Mouse (Mus musculus) kidney, postnatal 36 days (tissue): ENCODE measurements around the gene Rpl14.

Source experiments
- DNase-seq, 2 experiments: peaks; one replicate each; pipeline ENCODE4 v3.0.0; 2021 to 2022; ENCODE audit warnings: mixed read lengths in 2 of 2

The Rpl14 gene

DNA sequence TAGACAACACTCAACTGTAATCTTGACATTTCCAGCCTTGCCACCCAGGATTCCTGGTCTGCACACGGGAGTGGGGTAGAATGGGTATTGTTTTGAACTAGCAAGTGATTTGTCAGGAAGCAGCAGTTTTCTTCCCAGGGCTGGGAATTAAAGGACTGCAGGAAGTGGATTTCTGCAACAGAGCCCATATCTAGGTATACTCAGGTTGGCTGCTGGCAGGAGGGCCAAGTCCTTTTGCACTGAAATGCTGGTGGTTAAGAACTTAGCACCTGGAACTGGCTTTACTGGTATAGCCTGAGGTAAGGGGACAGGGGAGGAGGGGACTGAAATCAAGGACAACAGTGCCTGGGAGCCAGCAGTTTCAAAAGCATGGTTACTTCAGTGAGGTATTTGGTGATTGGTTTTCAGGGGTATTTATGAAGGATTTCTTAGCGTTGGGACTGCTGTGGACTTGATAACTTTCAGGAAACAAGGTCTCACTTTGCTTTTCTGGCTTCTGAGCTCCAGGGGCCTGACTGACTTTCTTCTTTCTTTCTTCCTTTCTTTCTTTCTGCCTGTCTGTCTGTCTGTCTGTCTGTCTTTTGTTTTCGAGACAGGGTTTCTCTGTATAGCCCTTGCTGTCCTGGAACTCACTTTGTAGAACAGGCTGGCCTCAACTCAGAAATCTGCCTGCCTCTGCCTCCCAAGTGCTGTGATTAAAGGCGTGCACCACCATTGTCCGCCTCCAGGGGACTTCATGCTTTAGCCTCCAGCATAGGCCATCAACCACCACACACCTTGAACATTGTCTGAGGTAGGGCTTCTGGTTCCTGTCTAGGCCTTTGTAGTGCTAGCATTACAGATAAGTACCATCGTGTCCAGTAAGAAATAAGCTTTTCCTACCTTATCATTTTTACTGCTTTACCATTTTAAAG, 4.8 kb downstream of the Rpl14 start:
- DNase-seq: peak in 1 of 2 experiments; percentile 18

GRCm38 (mm10) chr9:120576662-120577013, 5.4 kb downstream of the Rpl14 start:
- no peak for DNase-seq

DNA sequence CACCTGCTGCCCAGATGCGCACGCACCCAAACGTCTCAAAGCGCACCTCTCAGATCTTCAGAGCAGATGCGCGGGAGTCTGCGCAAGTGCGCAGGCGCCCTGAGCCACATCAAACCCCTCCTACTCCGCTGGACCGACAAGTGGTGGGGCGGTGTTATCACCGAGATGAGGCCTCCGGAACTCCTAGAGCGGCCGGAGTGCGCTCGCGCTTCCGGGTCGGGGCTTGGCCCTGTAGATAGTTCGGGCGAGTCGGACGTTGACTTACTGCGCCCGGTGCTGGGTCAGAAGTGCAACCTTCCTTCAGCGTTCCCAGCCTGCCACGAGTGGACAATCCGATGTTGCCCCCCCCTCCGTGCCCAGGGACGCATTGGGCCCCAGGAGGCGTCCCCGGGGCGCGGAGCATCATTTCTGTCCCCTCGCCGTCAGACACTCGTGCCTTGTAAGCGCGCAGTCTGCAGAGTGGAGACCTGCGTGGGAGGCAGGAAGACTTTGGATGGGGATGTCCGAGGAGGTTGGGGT, 5.9 kb downstream of the Rpl14 start:
- peak; percentile 93 for DNase-seq

- DNase-seq: no peak
Measured at GRCm38 (mm10) chr9:120577706-120578405, 6.6 kb downstream of the Rpl14 start.

- DNase-seq: no peak
Measured at GRCm38 (mm10) chr9:120578701-120579100, 7.5 kb downstream of the Rpl14 start.

- no peak for DNase-seq
Measured at GRCm38 (mm10) chr9:120579808-120580207, 8.6 kb downstream of the Rpl14 start.

DNA sequence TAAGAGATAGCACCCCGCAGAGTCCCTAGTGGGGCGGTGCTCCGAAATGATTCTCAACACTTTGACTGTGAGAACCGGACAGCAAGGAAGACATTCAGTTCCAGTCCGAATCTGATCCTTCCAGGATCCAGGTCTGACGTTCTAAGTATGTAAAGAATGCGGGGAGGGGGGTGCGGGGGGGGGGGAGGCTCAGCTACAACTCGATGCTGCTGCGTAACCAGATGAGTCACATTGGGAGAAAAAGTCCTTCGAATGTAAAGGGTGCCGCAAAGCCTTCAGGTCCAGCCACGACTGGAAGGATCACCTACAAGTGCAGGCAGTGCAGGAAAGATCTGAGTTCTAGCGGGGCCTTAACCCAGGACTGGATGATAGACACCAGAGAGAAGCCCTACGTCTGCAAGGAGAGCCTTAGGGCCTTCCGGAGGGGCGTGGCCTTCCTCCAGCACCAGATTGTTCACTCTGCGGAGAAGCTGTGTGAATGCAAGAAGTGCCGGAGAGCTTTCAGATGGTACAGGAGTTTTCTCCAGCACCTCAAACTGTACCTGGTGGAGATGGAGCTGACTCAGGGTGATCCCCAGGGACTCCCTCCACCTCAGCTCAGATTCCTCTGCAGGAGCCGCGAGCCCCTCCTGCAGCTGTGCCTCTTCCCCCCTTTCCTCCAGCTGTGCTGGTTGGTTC, 10.8 kb downstream of the Rpl14 start:
- DNase-seq: peak; percentile 58 to 77

- DNase-seq: peak; percentile 94 to 95
Measured at GRCm38 (mm10) chr9:120582619-120583308, 11.5 kb downstream of the Rpl14 start.

DNA sequence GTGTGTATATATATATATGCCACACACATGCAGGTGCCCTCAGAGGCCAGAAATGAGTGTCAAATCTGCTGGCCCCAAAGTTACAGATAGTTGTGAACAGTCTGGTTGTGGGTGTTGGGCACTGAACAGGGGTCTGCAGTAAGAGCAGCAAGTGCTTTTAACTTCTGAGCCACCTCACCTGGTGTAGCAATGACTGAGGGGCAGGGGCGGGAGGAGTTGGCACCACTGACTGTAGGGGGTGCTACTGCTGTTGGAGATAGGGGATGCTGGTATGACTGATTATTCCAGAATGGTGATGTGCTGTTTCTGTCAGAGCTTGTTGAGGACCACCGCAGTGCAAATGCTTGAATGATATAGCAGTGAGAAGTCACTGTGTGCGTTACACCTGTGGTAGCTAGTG, 12.1 kb downstream of the Rpl14 start:
- no peak for DNase-seq

DNA sequence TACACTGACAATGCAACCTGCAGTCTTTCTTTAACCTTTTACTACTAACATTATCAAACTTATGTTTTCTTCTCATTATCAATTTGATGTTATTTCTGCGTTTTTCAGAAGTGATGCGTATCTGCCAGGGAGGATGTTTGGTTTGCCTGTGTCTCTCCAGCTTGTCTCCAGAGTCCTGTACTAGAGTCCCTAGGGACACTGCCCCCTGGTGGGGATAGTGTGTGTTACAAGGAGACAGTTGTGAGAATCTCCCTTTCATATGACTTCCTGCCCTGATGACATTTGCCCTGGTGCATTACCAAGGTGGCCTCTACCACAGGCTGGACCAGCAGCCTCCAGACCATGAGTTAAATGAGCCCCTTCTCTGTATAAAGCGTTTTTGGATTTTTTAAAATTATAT, 15.3 kb downstream of the Rpl14 start:
- DNase-seq: peak; percentile 75 to 92

DNA sequence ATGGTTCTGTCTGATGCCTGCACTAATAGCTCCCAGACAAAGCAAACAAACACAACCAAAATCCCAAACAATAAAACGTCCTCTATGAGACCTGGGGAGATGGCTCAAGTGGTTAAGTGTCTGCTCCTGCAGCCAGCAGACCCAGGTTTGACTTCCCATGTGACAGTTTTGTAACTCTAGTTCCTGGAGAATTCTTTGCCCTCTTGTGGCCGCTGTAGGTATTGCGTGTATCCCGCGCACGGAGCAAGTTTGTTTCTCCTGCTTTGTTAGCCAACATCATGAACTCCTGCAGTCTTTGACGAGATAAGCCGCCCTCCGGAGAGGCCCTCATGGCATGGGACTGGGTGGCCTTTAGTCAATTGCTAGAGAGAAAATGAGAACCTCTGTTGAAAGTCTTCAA, 20.2 kb downstream of the Rpl14 start:
- DNase-seq: peak; percentile 69 to 91

DNA sequence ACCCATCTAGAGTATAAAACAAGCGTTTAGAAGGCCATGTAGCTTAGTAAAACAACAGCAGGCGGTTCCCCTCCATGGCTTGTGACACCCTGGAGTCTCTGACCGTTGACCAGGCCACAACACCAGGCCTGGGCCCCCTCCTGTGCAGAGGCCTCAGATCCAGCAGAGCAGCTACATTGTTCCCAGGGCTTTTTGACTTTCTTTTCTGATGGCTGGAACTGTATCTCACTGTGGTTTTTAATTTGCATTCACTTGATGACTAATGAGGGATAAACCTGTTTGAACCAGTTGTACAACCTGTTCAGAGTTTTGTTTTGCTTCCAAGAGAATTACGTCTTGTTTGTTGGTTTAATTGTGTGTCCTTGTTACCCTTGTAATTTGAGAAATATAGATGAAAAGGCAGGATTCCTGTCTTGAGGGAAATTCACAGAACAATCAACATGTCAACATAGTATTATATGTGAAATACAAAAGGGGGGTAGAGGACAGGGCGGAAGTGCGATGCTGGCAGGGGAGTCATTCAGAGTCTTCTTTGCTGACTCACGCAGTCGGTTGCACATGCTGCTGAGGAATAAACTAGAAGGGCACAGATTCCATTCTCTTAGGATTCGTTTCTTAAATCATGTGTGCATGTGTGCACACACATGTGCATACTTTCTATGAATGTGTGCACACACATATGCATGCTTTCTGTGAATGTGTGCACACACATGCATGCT, 22.3 kb downstream of the Rpl14 start:
- DNase-seq: no peak

DNA sequence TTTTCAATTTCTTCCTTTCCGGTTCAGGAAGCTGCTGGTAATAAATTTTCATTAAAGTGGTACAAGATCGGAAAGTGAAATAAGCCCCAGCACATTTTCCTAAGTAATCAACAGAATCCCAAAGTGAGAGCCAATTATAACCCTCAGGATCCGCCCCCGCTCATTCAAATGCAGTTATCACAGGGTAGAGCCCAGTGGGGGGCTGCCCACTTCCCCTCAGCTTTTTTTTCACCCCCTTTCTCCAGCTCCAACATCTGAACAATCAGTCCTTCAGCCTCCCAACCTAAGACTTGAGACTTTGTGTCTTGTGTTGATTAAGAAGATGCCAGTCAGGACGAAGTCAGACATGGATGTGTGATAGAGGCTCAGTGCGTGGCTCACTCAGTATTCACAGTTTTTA, 23.6 kb downstream of the Rpl14 start:
- no peak for DNase-seq

DNA sequence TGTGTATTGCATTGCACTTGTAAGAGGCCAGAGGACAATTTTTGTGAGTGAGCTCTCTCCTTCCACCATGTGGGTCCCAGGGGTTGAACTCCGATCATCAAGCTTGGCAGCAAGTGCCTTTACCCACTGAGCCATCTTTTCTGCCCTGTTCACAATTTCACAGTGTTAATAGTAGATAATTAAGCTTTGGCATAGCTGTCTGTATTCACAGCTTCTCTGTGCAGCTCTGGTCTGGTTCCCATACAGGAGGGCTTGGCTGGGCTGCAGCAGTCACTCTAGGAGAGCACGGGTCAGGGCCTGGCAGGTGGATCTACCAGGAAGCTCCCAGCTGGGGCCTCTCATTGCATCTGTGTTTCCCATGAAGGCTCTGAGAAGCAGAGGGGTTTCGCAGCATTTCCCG, 24.1 kb downstream of the Rpl14 start:
- DNase-seq: no peak

DNA sequence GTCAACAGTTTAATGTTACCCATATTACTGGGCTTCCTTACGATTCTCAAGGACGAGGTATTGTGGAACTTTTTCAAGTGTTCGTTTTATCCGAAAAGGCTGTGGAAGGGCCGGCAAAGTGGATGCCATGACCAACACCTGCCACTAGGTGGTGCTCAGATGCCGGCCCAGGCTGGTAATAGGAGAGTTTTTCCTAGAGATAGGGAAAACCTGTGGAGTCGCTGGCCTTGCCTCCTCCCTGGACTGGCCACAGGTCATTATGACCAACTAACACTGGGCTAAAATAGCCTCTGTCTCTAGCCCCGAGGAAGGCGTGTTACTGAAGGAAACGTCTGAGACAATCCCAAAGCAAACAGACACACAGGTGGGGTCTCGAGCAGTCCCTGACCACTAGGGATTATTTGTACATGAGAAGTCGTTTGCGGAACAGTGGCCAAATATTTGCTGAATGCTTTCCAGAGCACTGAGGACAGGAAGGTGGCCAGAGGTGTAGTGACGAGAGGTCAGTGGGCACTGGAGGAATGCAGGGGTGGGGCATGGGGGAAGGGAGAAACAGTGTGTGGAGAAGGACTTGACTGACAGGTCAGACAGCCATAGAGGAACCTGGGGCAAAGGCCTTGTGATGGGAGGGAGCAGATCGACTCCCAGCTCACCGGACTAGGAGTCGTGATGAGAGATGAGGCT, 30.4 kb downstream of the Rpl14 start:
- DNase-seq: peak; percentile 86 to 87

- DNase-seq: peak; percentile 14 to 53
Measured at GRCm38 (mm10) chr9:120602172-120602838, 31.1 kb downstream of the Rpl14 start.

- peak; percentile 83 to 94 for DNase-seq
Measured at GRCm38 (mm10) chr9:120602839-120603511, 31.7 kb downstream of the Rpl14 start.

DNA sequence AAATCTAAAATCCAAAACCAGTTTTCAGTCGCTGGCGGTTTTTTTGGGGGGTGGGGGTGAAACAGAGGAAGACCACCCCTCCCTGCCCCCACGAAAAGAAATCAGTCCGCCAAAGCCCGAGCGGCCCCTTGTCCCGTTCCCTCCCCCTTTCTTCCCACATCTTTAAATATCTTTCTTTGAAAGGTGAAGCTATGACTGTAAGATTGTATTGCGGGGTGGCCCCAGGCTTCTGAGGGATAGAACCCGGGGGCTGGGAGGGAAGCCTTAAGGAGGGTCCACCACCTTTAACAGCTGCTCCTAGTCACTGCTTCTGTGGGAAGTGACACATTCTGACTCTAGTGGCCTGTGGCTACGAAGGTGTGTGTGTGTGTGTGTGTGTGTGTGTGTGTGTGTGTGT, 32.3 kb downstream of the Rpl14 start:
- no peak for DNase-seq

DNA sequence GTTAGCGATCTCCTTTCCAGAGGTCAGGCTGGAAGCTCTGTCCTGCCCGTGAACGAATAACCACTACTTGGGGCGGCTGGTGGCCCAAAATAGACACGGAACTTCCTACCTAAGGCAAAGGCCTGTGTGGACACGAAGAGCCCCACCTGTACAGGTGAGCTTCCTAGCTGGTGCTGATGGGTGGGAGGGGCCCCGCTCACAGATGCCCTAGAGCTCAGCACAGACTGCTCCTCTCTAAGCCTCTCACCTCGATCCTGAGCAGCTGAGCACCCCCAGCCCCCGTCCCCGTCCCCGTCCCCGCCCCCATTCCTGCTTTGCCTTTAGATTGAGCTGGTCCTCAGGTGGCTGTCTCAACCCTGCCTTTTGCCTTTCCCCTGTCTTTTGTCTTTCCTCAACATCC, 32.7 kb downstream of the Rpl14 start:
- no peak for DNase-seq

GRCm38 (mm10) chr9:120611055-120611454, 39.8 kb downstream of the Rpl14 start:
- DNase-seq: no peak
